Mouse (Mus musculus) lung, adult 2 months (tissue): ENCODE measurements at regions not wholly inside any gene's neighbourhood (a gene's known extent, or its start where the extent isn't known, plus 50 kb on each side); places are given as distances from the start of the nearest gene placed in this dataset.

Experiments
- CTCF ChIP-seq: fragments of 200-500 bp; IDR thresholded peaks from 2 replicates; pipeline ENCODE4 v1.5.1; 2011; ENCODE audit warnings: mild to moderate bottlenecking, low read length, control low read depth; ENCODE audit not compliant: insufficient read depth
- POLR2A ChIP-seq: fragments of 200-500 bp; IDR thresholded peaks from 2 replicates; pipeline ENCODE4 v1.6.1; 2011; ENCODE audit warnings: low read depth, mild to moderate bottlenecking, control low read depth, low read length, borderline replicate concordance; ENCODE audit errors: extremely low read depth

GRCm38 (mm10) chr1:193969264-193969908, 599.3 kb upstream of the Camk1g start:
- TF ChIP-seq CTCF (no peak), POLR2A (no peak)
